Mouse (Mus musculus) layer of hippocampus, adult 8-10 months (tissue): ENCODE results near the gene Cckar. TPM values are rescaled to one million over a fixed set of nuclear protein-coding genes. Genes with fewer than 3 reads are reported as not detected.

ENCODE experiments used
- DNase-seq, 2 experiments: peaks; one replicate each; pipeline ENCODE4 v3.0.0; 2022; ENCODE audit warnings: low spot score in 2 of 2
- total RNA-seq, 4 experiments: library from RNA; stranded (reverse); gene quantifications; 2 replicates each; pipeline ENCODE4 v1.2.4; 2022

Cckar gene
- total RNA-seq: not detected

DNA sequence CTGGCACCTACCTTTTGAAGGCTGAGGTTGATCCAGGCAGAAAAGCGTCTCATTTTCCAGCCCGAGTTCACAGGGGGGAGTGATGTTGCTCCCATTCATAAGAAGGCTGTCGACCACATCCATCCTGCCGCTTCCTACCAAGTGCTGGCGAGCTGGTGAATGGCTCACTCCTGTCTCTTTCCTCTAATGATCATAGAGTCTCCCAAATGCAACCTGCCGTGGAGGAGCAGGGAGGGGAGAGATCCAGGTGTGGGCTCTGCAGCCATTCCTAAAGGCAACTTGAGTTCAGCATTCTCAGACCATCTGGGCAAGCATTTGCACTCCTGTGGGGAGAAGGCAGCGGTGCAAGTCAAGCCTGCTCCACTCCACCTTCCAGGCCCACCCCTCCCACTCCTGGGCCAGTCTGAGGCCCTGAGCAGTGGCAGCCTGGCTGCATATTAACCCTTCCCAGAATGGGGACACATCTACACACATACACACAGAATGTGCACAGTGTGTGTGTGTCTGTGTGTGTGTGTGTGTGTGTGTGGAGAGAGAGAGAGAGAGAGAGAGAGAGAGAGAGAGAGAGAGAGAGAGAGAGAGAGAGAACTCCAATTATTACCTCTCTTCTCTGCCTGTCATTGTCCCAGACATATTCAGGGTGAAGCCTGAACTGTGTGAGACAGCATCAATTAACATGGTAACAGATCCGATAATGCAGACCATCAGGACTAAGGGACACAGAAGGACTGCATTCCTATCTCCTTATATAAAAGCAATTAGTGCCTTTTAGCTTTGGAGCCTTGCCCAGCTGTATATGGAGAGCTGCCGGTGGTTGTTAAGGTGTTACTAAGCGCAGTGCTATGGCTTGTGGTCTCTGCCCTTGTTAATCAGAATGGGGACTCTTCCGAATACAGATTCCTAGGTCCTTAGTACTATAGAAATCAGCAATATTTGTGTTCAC, at the start of gene Cckar:
Gene Cckar, minus strand, starts transcription at position 471 of the 943 bp plus-strand sequence.
- no peak for DNase-seq

DNA sequence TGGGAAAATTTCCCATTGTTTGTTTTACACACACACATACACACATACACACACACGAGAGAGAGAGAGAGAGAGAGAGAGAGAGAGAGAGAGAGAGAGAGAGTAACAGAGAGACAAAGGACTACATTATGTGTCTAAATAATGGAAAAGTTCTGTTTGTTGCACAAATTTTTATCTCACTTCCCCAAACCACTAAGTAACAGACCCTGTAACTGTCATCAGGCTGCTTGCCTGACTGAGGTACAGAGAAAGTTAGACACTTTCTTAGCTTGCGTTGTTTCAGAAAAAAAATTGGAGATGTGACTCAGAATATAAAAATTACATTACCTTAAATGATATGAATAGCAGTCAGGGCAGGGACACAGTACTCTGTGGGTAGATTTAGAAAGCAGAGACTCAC, 36.6 kb upstream of the Cckar start:
- no peak for DNase-seq

DNA sequence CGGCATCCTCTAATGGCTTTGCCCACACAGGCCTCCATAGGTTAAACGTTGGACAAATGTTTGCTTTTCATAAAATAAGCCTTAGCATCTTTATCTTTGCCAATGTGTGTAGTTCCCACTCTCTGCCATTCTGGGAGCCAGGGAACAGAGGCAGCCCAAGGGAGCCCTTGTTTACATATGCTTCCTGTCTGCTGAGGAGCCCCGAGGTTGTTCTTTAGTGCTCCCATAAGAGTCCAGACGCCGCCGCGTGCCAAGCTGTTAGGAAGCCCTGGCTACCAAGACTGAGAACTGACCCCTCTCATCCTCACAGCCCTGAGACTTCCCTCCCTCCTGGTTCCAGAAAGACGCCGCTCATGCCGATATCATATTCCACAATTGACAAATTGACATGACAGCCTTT, 25.4 kb upstream of the Cckar start:
- DNase-seq: no peak

DNA sequence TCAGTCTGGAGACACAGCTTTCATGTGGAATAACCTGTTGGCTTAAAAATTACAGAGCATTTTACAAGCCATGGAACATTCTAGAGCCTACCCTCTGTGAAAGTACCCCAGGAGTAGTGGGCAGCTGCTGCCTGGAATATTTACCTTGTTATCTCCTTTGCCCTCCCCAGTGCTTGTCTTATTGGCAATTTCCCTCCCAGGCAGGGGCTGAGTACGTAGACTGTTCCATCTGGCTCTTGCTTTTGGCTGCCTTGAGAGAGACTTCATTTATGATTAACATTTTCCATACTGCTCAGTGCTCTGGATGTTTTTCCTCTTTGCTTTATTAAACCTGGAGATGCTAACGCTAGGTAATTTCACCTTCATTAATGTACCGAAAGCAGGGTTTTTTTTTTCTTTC, 20.1 kb upstream of the Cckar start:
- DNase-seq: no peak

DNA sequence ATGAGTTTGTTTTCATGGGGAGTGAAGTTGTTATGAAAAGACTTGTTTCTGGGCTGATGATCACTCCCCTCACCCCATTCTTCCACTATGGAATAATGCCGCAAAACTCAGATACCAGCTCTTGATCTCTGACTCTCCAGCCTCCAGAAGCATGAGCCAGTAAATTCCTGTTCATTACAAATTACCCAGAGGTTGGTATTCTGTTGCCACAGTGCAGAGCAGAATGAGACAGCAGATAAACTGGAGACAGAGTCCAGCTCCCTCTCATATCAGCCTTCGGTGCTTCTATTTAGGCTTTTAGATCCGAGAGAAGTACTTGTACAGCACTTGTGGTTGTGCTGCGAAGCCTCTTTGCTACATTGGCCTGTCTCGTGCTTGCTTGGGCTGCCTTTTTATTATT, 18.5 kb upstream of the Cckar start:
- DNase-seq: no peak

DNA sequence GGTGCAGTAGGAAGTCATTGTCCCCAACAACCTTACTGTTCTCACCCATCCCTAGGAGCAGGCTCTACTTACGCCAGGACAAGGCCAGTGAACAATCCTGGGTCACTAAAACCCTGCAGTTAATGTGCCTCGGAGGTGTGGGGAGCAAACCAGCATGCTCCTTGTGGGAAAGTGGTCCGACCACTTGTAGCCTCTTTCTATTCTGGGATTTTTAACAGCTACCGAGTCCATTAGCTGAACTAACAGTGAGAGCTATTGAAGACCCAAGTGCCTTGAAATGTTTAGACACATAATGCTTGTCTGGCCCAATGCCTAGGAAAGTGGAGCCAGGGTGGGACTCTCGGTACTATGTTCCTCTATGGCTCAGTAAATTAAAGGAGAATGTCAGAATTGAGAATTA, 9.0 kb upstream of the Cckar start:
- DNase-seq: no peak

DNA sequence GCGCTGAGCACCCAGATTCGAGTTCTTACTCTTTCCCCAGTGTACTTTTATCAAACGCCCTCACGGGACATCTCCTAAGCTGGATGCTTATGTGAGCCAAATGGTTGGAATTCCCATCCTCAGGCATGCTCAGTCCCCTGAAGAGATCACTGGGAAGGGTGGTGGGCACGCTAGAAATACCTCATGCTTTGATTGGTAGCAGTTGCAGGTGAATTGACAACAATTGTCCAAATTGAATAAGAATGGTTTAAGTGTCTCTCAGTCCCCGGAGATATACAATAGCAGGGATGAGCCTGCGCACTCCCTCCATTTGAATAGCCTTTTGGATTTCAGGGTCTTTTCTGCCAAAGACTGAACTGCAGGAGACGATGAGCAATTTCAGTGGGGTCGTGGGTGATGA, 3.8 kb upstream of the Cckar start:
- DNase-seq: no peak

DNA sequence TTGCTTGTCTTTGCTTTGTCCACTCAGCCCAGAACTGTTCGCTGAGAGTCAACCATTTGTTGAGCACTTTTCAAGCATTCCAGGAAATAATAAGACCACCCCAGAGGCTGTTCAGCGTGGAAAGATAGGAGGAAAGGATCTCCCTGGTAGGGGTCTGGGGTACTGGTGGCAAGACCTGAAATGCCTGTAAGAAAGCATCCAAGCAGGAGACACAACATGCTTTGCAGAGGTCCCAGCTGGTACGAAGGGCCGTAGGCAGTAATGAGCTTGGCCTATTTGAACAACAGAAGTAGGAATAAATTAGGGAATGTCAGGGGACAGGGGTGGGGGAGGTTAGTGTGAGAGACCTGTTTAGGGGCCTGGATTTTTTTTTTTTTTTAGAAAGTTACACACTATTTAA, 686 bp upstream of the Cckar start:
- no peak for DNase-seq

DNA sequence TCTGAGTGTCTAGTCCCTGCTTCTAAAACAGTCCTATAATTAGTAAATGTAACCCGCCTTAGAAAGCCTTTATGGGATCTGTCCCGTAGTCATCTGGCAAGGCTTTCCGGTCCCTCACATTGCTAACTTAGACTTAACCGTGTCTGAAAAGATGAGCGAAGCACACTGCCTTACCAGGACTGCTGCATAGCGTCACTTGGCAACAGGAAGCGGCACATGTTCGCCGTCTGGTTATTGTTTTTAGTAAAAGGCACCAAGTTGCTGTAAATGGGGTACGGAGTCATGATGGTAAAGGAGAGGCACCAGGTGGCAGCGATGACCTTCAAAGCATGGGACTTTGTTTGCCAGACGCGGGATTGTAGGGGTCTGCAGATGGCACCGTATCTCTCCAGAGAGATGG, 4.8 kb downstream of the Cckar start:
- peak; percentile 18 to 44 for DNase-seq

DNA sequence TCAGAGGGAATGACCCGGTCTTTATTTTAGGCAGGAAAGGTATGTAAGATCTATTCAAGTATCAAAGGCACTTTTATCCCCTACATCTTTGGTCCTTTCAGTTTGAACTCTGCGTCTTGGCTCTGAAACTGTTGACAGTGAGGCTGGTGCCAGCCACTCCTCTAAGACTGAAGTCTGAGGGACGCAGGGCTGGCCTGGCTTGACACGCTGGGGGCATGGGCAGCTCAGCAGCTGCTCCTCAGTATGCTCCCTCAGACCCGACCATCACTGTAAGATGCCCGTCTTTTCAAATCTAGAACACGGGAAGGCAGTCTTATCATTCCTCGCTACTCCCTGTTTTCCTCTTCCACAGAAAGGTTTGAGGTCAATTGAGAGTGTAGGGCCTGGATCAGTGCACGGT, 9.7 kb downstream of the Cckar start:
- DNase-seq: no peak

DNA sequence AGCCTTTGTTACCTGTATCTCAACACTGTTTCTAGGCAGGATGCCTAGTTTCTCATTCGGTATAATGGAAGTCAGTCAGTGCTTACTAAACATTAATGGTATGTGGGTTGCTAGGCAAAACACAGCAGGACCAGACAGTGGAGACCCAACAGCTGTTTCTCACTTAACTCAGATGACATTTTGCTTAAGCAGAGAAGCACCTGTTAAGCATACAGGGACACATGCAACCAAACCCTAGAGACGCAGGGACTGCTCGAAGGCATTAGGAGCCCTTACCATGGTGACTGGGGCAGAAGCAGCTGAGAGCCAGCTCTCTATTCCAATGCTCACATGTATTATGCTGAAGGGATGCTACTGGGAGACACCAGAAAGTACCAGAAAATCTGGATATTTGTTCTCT, 10.8 kb downstream of the Cckar start:
- DNase-seq: no peak

DNA sequence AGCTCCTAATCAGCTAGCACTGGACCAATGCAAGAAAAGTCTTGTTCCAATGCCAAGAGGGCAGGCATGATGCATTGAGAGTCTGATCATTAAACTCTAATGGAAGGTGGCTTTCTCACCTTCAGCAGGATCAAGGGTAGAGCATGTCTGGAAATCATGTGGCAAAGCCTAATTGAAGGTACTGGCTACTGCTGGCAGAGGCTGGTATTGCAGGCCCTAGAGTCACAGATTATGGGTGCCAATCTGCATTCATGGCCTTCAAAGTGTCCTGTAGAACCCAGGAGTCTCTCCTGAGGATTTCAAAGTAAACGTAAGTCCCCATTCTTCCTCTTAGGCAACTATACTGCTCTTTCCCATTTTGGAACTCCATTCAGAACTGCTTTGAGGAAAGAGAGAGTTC, 14.8 kb downstream of the Cckar start:
- no peak for DNase-seq

DNA sequence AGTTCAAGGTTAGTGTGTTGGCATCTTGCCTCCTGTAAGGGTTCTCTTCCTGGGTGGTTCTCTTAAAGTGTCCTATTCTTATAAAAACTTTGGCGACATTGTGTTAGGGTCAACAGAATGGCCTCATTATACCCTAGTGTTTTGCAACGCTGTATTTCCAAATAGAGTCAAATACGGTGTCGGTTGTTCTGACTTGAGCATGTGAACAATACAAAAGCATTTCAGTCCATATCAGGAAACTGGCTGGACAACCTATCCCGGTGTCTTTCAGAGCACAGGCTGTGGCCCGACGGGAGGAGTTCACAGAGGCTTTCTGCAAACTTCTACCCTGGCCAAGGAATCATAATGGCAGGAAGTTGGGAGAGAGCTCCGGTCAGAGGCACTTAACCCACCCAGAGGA, 15.4 kb downstream of the Cckar start:
- DNase-seq: no peak

DNA sequence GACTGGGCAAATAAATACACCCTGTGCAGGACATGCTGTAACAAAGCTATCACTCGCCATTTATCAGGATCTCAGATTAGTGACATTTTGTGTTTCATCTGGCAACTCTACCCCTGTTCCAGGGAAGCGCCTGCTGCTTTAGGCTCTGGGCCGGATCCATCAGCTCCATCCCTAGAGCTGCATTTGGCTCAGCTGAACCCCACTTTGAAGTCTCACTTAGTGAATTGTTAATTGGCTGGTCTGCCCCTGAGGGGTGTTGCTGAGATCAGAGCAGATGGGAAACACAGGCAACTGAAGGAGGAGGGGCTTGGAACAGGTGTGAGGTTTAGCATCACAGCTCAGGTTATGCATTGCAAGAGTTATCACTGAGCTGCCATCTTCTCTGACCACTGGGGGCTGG, 15.9 kb downstream of the Cckar start:
- DNase-seq: no peak

DNA sequence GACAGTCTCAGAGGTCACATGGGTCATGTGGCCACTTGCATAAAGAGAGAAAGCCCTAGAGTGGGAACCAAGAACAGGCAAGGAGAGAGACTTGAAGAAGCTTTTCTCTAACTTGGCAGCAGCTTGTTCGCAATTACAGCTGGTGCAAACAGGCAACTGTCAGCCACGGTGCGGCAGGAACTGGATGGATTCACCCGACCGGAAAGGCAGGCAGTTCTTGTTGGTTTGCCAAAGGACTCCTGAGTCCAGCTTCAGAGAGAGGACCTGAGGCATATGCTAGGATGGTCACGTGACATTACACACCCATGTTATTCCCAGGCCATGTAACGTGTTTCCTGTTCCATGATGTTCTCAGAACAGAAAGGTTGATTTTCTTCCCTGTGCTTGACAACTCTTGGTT, 19.2 kb downstream of the Cckar start:
- no peak for DNase-seq

DNA sequence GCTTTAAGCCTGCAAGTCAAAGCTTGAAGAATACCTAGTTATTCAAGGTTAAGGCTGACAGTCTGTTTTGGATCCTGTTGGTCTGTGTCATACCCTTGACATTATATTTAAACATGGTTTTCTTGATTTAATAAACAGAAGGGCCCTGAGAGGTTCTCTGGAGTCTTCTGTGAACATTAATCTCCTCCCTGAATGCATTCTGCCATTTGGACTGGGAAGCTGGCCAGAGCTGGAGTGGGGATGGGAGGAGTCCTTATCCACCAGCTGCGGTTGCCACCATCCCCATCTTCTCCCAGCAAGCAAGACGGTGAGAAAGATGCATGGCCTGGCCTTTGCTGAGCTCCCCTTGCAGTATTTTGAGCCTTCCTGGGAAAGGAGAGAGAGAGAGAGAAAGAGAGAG, 21.1 kb downstream of the Cckar start:
- no peak for DNase-seq

DNA sequence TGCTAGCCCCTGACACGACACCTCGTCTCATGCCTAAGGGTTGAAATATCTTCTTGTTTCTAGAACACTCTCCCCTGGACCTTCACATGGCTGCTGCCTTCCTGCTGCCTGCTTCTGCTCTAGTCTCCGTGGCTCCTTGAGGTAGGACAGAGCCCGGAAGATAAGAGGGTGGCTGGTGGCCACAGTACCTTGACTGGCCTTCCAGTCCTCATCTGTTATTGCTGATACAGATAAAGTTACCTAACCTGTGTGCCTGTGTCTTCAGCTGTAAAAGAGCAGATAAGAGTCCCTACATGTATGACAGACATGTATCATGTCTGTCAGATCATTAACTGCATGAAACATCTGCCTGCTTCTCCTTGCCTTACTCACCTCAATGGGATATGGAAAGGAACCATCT, 21.9 kb downstream of the Cckar start:
- no peak for DNase-seq

DNA sequence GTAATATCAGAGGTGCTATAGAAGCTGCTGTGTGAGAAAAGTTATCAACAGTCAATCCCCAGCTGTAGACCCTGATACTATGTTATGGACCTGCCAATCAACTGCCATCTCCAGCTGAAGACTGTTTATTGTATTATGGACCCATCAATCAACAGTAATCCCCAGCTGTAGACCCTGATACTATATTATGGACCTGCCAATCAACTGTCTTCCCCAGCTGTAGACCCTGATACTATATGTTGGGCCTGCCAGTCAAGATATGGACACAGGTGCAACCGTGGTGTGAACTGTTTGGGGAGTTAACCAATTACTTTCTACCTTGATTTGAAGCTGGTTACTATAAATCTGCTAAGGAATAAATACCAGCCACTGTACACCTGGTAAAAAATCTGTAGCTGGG, 23.1 kb downstream of the Cckar start:
- no peak for DNase-seq

DNA sequence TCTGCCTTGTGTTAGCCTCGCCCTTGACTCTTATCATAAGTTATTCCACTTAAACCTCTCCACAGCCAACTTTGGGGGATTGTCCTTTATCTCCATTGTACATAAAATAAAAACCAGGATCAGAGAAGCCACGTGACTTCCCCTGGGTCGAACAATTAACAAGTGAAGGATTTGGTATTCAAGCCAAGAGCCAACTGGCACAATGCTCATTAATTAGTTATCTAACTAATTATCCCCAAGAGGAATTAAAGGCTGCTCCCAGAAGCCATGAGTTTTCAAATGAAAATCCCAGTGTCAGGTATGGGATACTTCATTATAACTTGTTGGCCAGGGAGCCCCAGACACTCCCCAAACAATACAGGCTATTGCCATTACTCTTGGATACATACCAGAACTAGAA, 23.6 kb downstream of the Cckar start:
- no peak for DNase-seq

DNA sequence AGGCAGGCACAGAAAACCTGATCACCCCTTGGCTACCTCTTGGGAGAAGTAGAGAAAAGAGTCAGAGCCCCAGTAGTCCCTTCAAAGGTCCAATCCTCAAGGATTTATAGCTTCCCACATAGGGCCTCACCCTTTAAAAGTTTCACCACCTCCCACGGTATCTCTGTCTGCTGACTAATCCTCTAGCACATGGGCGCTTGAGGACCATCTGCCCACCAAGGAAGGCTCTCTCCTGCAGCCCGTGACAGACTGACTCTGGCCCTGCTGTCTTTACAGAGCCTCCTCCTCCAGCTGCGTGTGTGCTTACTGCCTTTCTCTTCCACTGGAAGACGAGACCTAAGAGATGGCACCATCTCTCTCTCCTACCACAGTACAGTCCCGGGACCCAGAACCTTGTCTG, 27.9 kb downstream of the Cckar start:
- DNase-seq: peak; percentile 34 to 37

DNA sequence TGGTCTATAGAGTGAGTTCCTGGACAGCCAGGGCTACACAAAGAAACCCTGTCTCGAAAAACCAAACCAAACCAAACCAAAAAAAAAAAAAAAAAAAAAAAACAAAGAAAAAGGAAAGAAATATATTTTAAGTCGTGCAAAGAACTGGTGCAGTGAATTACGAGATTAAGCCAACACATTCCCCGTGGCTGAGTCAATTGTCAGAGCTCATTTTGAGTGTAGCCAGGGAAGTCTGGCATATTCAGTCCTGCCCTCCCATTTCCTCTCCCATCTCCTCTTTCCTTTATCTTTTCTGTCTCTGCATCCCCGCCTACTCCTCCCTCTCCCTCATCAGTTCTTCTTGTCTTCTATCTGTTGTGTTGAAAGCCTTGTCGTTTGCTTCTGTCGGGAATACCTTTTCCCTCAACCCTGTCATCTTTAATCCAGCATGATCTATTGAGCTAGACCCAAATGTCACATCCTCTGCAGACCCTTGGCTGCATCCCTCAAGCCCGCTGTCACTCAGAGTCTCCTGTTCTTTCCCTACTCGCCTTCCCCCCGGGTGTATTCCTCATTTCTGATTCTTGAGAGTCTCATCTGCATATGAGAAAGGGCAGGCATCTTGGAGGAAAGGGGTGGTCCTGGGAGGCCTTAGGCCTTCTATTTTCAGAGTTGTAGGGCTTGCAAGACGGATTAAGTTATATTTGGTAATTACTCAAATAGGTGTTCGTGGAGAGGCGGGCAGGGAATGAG, 29.3 kb downstream of the Cckar start:
- DNase-seq: no peak

DNA sequence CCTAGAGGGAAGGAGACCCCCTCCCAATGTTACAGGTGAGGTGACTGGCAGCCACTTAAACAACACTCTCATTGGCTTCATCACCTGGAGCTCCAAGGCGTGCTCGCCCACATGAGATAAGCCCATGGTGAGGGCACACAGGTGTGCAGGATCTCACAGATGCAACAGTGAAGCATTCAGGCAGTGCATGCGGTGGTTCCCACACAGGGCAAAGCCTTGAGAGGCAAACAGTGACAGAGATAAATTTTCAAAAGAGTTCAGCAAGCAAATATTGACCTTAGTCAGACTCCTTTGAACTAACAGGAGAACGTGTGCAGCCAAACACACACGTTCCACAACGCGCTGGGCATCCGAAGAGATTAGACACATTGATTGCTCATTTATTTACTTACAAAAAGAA, 30.8 kb downstream of the Cckar start:
- DNase-seq: no peak
